Mouse (Mus musculus): Measurements from ENCODE around the gene Pip4k2a. TPM values are rescaled to one million over a fixed set of nuclear protein-coding genes. Genes with fewer than 3 reads are reported as not detected.

The Pip4k2a gene
- polyA plus RNA-seq, 1 experiment from 2014 or later = 7.5 TPM

DNA sequence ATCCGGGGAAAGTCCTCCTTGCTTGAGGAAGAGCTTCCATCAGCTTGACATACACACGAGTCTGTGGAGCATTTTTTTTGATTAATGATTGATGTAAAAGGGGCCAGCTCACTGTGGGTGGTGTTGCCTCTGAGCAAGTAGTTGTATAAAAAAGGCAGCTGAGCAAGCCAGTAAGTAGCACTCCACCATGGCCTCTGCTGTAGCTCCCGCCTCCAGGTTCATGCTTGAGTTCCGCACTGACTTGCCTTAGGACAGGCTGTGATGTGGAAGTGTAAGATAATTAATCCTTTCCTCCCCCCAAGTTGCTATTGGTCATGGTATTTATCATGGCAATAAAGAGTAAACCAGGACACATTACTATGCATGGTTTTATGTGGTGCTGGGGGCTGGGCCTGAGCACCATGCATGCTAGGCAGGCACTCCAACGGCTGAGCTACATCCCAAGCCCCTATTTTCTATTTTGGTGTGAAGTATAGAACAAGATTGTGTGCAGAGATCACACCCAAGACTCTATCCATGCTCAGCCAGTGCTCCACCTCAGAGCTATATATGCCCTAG, 78.0 kb downstream of the Pip4k2a start:
- 56% methylated on average over 5 of the region's 5 CpGs for WGBS
- peaks cover 46% of the 10 kb centered on the region for H3K4me1 ChIP-seq
- ATAC-seq (ENCODE audit: insufficient number of reproducible peaks, insufficient read depth, low FRiP score, low TSS enrichment, low read depth) = 0 out of 2 replicates have a peak, but pooled peaks have one; percentile 32

GRCm38 (mm10) chr2:18917838-18918237, 80.1 kb downstream of the Pip4k2a start:
- Histone ChIP-seq H3K36me3 (no peaks in the 10 kb centered on the region), H3K9ac (no peak overlapping the region), H3K4me2 (no peak overlapping the region), H3K4me1 (peaks cover 46% of the 10 kb centered on the region), H3K9me3 (no peaks in the 10 kb centered on the region), H3K4me3 (no peak overlapping the region), H3K27ac (no peak overlapping the region), H3K27me3 (no peaks in the 10 kb centered on the region)
- no peak for ATAC-seq (ENCODE audit: insufficient number of reproducible peaks, insufficient read depth, low FRiP score, low TSS enrichment, low read depth)
- WGBS = 87% methylated on average over 2 of the region's 2 CpGs

More for the DNA sequence above, 78.0 kb downstream of the Pip4k2a start:
- H3K36me3 ChIP-seq = no peaks in the 10 kb centered on the region
- H3K27ac ChIP-seq = no peak overlapping the region
- no peaks in the 10 kb centered on the region for H3K9me3 ChIP-seq
- H3K4me3 ChIP-seq = no peak overlapping the region
- no peaks in the 10 kb centered on the region for H3K27me3 ChIP-seq
- H3K9ac ChIP-seq = no peak overlapping the region
- no peak overlapping the region for H3K4me2 ChIP-seq

DNA sequence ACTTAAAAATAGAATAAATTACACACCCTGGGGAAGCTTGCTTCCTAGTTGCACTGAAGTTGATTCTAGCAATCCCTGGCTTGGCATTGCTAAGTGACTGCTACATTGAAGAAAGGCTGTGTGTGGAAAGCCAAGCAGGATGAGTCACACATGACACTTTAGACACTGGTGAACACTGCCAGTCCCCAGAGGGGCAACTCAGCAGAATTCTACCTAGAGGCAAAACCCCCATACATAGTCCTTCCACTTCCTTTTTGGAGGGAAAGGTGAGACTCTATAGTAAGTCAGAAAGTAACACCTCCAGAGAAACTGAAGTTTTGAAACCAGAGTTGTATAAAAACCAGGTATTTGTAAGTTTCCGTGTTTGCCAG, 80.6 kb downstream of the Pip4k2a start:
- peaks cover 46% of the 10 kb centered on the region for H3K4me1 ChIP-seq
- no peaks in the 10 kb centered on the region for H3K27me3 ChIP-seq
- H3K27ac ChIP-seq = no peak overlapping the region
- H3K9ac ChIP-seq = no peak overlapping the region
- no peak overlapping the region for H3K4me2 ChIP-seq
- H3K4me3 ChIP-seq = no peak overlapping the region
- WGBS = 88% methylated on average over 1 of the region's 1 CpGs
- ATAC-seq (ENCODE audit: insufficient number of reproducible peaks, insufficient read depth, low FRiP score, low TSS enrichment, low read depth) = no peak
- no peaks in the 10 kb centered on the region for H3K36me3 ChIP-seq
- no peaks in the 10 kb centered on the region for H3K9me3 ChIP-seq

- no peak for ATAC-seq (ENCODE audit: insufficient number of reproducible peaks, insufficient read depth, low FRiP score, low TSS enrichment, low read depth)
- no peaks in the 10 kb centered on the region for H3K36me3 ChIP-seq
- no peak overlapping the region for H3K9ac ChIP-seq
- H3K4me2 ChIP-seq = no peak overlapping the region
- H3K4me1 ChIP-seq = peaks cover 46% of the 10 kb centered on the region
- no peak overlapping the region for H3K27ac ChIP-seq
- no peaks in the 10 kb centered on the region for H3K9me3 ChIP-seq
- 71% methylated on average over 14 of the region's 14 CpGs for whole genome bisulfite sequencing
- H3K27me3 ChIP-seq = no peaks in the 10 kb centered on the region
- H3K4me3 ChIP-seq = no peak overlapping the region
Observed at GRCm38 (mm10) chr2:18916615-18917379, 81.1 kb downstream of the Pip4k2a start.

- ATAC-seq (ENCODE audit: insufficient number of reproducible peaks, insufficient read depth, low FRiP score, low TSS enrichment, low read depth) = no peak
- H3K9ac ChIP-seq = no peak overlapping the region
- WGBS = 61% methylated on average over 2 of the region's 2 CpGs
Observed at GRCm38 (mm10) chr2:18916042-18916407, 81.9 kb downstream of the Pip4k2a start.

GRCm38 (mm10) chr2:18915372-18916041, 82.4 kb downstream of the Pip4k2a start:
- H3K4me2 ChIP-seq = no peak overlapping the region

More at GRCm38 (mm10) chr2:18916042-18916407, 81.9 kb downstream of the Pip4k2a start:
- H3K4me3 ChIP-seq = no peak overlapping the region
- no peak overlapping the region for H3K4me2 ChIP-seq
- no peaks in the 10 kb centered on the region for H3K9me3 ChIP-seq
- H3K36me3 ChIP-seq = no peaks in the 10 kb centered on the region
- H3K27me3 ChIP-seq = 0 out of 2 replicates have a peak, but pooled peaks cover 1% of the 10 kb centered on the region
- no peak overlapping the region for H3K27ac ChIP-seq
- peaks cover 46% of the 10 kb centered on the region for H3K4me1 ChIP-seq

GRCm38 (mm10) chr2:18914750-18915149, 83.2 kb downstream of the Pip4k2a start:
- 0 out of 2 replicates have a peak, but pooled peaks cover 4% of the 10 kb centered on the region for H3K27me3 ChIP-seq
- H3K9ac ChIP-seq = no peak overlapping the region
- peaks cover 36% of the 10 kb centered on the region for H3K4me1 ChIP-seq
- no peak overlapping the region for H3K27ac ChIP-seq
- no peak overlapping the region for H3K4me2 ChIP-seq
- no peak for ATAC-seq (ENCODE audit: insufficient number of reproducible peaks, insufficient read depth, low FRiP score, low TSS enrichment, low read depth)
- no peak overlapping the region for H3K4me3 ChIP-seq
- 38% methylated on average over 2 of the region's 2 CpGs for WGBS
- no peaks in the 10 kb centered on the region for H3K9me3 ChIP-seq
- H3K36me3 ChIP-seq = no peaks in the 10 kb centered on the region

More at GRCm38 (mm10) chr2:18915372-18916041, 82.4 kb downstream of the Pip4k2a start:
- Histone ChIP-seq H3K27me3 (0 out of 2 replicates have a peak, but pooled peaks cover 4% of the 10 kb centered on the region), H3K4me3 (no peak overlapping the region), H3K9ac (no peak overlapping the region), H3K36me3 (no peaks in the 10 kb centered on the region), H3K9me3 (no peaks in the 10 kb centered on the region), H3K4me1 (peaks cover 44% of the 10 kb centered on the region), H3K27ac (no peak overlapping the region)
- WGBS = 58% methylated on average over 9 of the region's 9 CpGs
- ATAC-seq (ENCODE audit: insufficient number of reproducible peaks, insufficient read depth, low FRiP score, low TSS enrichment, low read depth) = no peak

- 20% methylated on average over 3 of the region's 3 CpGs for WGBS
- ATAC-seq (ENCODE audit: insufficient number of reproducible peaks, insufficient read depth, low FRiP score, low TSS enrichment, low read depth) = no peak
- no peak overlapping the region for H3K9ac ChIP-seq
- H3K4me2 ChIP-seq = no peak overlapping the region
- peaks cover 33% of the 10 kb centered on the region for H3K4me1 ChIP-seq
- H3K36me3 ChIP-seq = no peaks in the 10 kb centered on the region
- no peaks in the 10 kb centered on the region for H3K9me3 ChIP-seq
- H3K27ac ChIP-seq = no peak overlapping the region
- H3K4me3 ChIP-seq = no peak overlapping the region
- 0 out of 2 replicates have a peak, but pooled peaks cover 4% of the 10 kb centered on the region for H3K27me3 ChIP-seq
Observed at GRCm38 (mm10) chr2:18913642-18914041, 84.3 kb downstream of the Pip4k2a start.

GRCm38 (mm10) chr2:18911251-18911934, 86.5 kb downstream of the Pip4k2a start:
- H3K27me3 ChIP-seq = 0 out of 2 replicates have a peak, but pooled peaks cover 4% of the 10 kb centered on the region
- H3K27ac ChIP-seq = no peak overlapping the region
- peaks cover 25% of the 10 kb centered on the region for H3K4me1 ChIP-seq
- ATAC-seq (ENCODE audit: insufficient number of reproducible peaks, insufficient read depth, low FRiP score, low TSS enrichment, low read depth) = no peak
- H3K36me3 ChIP-seq = no peaks in the 10 kb centered on the region
- H3K9ac ChIP-seq = no peak overlapping the region
- WGBS = 91% methylated on average over 6 of the region's 6 CpGs
- no peak overlapping the region for H3K4me2 ChIP-seq
- H3K4me3 ChIP-seq = no peak overlapping the region
- no peaks in the 10 kb centered on the region for H3K9me3 ChIP-seq

DNA sequence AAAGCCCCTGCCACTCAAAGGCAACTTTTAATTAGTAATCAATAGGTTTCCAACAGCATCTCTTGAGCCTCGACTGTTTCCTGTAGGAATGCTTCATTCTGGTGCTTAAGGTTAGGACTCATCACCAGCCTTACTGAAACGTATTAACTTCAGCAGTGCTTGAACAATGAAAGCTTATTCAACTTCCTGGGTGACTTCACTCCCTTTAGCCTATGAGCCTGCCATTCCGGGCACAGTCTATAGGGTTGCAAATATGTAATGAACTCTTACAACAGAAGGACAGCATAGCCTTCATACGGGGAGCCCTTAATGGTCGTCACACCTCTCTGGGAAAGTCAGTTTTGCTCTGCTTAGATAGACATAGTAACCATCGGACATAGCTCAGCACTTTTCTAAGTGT, 87.7 kb downstream of the Pip4k2a start:
- Histone ChIP-seq H3K4me2 (no peak overlapping the region), H3K9ac (no peak overlapping the region), H3K9me3 (no peaks in the 10 kb centered on the region), H3K4me1 (peaks cover 13% of the 10 kb centered on the region), H3K4me3 (no peak overlapping the region), H3K27ac (no peak overlapping the region), H3K27me3 (0 out of 2 replicates have a peak, but pooled peaks cover 4% of the 10 kb centered on the region), H3K36me3 (no peaks in the 10 kb centered on the region)
- WGBS = 83% methylated on average over 6 of the region's 6 CpGs
- ATAC-seq (ENCODE audit: insufficient number of reproducible peaks, insufficient read depth, low FRiP score, low TSS enrichment, low read depth) = no peak

DNA sequence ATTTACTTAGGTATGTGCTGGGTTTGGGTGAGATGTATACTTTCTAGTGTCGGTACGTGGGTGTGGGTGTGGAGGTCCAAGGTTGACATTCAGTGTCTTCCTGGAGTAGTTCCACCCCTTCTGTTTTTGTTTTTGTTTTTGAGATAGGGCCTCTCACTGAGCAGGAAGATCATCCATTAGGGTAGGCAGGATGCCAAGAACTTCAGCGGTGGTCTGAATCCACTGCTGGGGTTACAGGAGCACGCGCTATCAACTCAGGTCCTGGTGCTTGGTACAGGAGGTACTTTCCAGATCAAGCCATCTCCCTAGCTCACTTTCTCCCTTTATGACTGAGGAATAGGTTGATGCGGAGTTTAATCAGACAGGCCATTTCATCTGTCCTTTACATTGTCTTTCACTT, 88.2 kb downstream of the Pip4k2a start:
- Histone ChIP-seq H3K27ac (no peak overlapping the region), H3K4me3 (no peak overlapping the region), H3K4me2 (no peak overlapping the region), H3K27me3 (0 out of 2 replicates have a peak, but pooled peaks cover 4% of the 10 kb centered on the region), H3K9me3 (no peaks in the 10 kb centered on the region), H3K9ac (no peak overlapping the region), H3K36me3 (no peaks in the 10 kb centered on the region), H3K4me1 (peaks cover 12% of the 10 kb centered on the region)
- ATAC-seq (ENCODE audit: insufficient number of reproducible peaks, insufficient read depth, low FRiP score, low TSS enrichment, low read depth) = no peak
- 91% methylated on average over 6 of the region's 6 CpGs for WGBS
